13 mouse cellular contexts compared by ENCODE assay signal in the genomic region with DNA sequence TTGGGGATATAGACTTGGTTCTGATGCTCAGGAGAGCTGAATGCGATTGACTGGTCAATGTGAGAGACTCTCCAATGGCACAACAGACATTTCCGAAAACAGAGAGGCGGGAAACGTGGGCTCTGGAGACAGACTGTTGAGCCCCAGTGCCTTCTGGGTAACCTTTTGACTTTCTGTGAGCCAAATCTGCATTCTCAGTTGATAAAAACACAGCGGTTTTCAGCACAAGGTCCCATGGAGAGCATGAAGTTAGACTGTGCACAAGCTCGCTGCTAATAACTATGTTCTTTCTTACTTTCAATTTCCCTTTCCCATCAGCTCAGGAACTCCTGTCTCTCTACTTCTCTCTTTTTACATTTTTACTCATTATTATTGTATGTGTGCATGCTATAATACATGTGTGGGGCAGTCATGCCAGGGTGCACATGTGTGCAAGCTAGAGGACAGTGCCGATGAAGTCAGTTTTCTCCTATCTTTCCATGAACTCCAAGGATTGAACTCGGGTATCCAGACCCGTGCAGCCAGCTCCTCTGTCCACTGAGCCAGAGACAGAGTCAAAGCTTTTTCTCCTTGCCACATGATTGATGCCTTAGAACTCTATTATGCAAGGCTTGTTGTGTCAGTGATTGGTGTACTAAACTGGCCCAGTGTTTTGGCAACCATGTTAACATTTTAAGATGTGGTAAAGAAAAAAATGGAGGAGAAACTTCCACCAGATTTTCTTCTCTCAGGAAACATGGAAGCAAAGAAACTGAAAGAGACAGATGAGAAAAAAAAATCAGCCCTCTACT. TPM values are rescaled to one million over a fixed set of nuclear protein-coding genes. Genes with fewer than 3 reads are reported as not detected.
A peak's percentile ranks its signal among the peaks of the same experiment; 100 is the strongest.
DNase-seq lines count a peak whose midpoint lies in the region; ATAC-seq and TF ChIP-seq lines count a peak whose summit lies in the region.
"Had no signal": no experiment of that assay in that cellular context is flagged by ENCODE, and none has a peak within 500 bp of the region (broad histone marks: within the 10 kb centered on the region; RNA-seq: fewer than 3 reads in every experiment).

No protein-coding gene starts in this region.

- H3K4me1 ChIP-seq in liver, embryonic 15.5 days (replicated peaks): 0 out of 2 replicates have a peak, but pooled peaks cover 6% of the 10 kb centered on the region
- peaks cover 9% of the 10 kb centered on the region for H3K4me1 ChIP-seq in liver, embryonic 12.5 days
- no peaks in the 10 kb centered on the region for H3K4me1 ChIP-seq in brown adipose tissue, adult 24 weeks (ENCODE audit: control insufficient read depth, insufficient read depth, insufficient read length, low read length)
- H3K4me1 ChIP-seq in kidney, adult 2 months (ENCODE audit: control insufficient read depth, insufficient read depth, low read length): no peaks in the 10 kb centered on the region
- H3K4me1 ChIP-seq: embryonic facial prominence, embryonic 13.5 days; forebrain, embryonic 12.5 days had no signal

- DNase-seq in frontal cortex, postnatal 10 days (ENCODE audit: low spot score in 2 of 2): no peak
- DNase-seq in kidney, adult 2 months: no peak
- DNase-seq: cerebellum, postnatal 10 days had no signal

- TF ChIP-seq CTCF in kidney, adult 2 months (conservative IDR thresholded peaks at IDR 0.05; ENCODE audit: insufficient read depth, insufficient read length, low read depth, low read length): no peak

- no peak overlapping the region for H3K4me3 ChIP-seq in liver, embryonic 15.5 days (replicated peaks)
- H3K4me3 ChIP-seq in liver, embryonic 12.5 days: no peak overlapping the region
- H3K4me3 ChIP-seq in brown adipose tissue, adult 24 weeks (ENCODE audit: insufficient read depth, low read depth, low read length): peak overlapping the region; percentile 9
- no peak overlapping the region for H3K4me3 ChIP-seq in kidney, adult 2 months (ENCODE audit: insufficient read depth, low read depth, low read length)
- H3K4me3 ChIP-seq: embryonic facial prominence, embryonic 13.5 days; forebrain, embryonic 12.5 days had no signal

- peak overlapping the region; percentile 21 for H3K4me2 ChIP-seq in liver, embryonic 15.5 days
- no peak overlapping the region for H3K4me2 ChIP-seq in liver, embryonic 12.5 days
- H3K4me2 ChIP-seq: embryonic facial prominence, embryonic 13.5 days; forebrain, embryonic 12.5 days had no signal

- no peak overlapping the region for H3K27ac ChIP-seq in liver, embryonic 15.5 days (replicated peaks)
- no peak overlapping the region for H3K27ac ChIP-seq in liver, embryonic 12.5 days
- no peak overlapping the region for H3K27ac ChIP-seq in brown adipose tissue, adult 24 weeks (replicated peaks; ENCODE audit: low read depth, low read length)
- H3K27ac ChIP-seq in kidney, adult 2 months (ENCODE audit: insufficient read depth, low read depth, low read length): no peak overlapping the region
- H3K27ac ChIP-seq: embryonic facial prominence, embryonic 13.5 days; forebrain, embryonic 12.5 days; kidney, postnatal 0 days; stomach, postnatal 0 days had no signal

- H3K9me3 ChIP-seq in liver, embryonic 15.5 days (replicated peaks): no peaks in the 10 kb centered on the region
- no peaks in the 10 kb centered on the region for H3K9me3 ChIP-seq in liver, embryonic 12.5 days (replicated peaks)
- H3K9me3 ChIP-seq: embryonic facial prominence, embryonic 13.5 days; forebrain, embryonic 12.5 days had no signal

- TF ChIP-seq POLR2A in kidney, adult 2 months (IDR thresholded peaks at IDR 0.05; ENCODE audit: low read depth, low read length): no peak

- no peaks in the 10 kb centered on the region for H3K27me3 ChIP-seq in liver, embryonic 15.5 days
- H3K27me3 ChIP-seq in liver, embryonic 12.5 days (replicated peaks): peaks cover 4% of the 10 kb centered on the region; the same call in 1 of the 2 replicates
- no peaks in the 10 kb centered on the region for H3K27me3 ChIP-seq in kidney, adult 2 months (replicated peaks; ENCODE audit: control insufficient read depth, insufficient read depth, low read length)
- H3K27me3 ChIP-seq: embryonic facial prominence, embryonic 13.5 days; forebrain, embryonic 12.5 days had no signal

- whole genome bisulfite sequencing in liver, embryonic 15.5 days (ENCODE audit: insufficient replicate concordance): 54% methylated on average over 9 of the region's 9 CpGs
- 70% methylated on average over 9 of the region's 9 CpGs for WGBS in liver, embryonic 12.5 days (ENCODE audit: insufficient replicate concordance)
- WGBS in kidney, adult 2 months: 73% methylated on average over 9 of the region's 9 CpGs

- no peaks in the 10 kb centered on the region for H3K36me3 ChIP-seq in liver, embryonic 15.5 days (replicated peaks)
- no peaks in the 10 kb centered on the region for H3K36me3 ChIP-seq in liver, embryonic 12.5 days
- no peaks in the 10 kb centered on the region for H3K36me3 ChIP-seq in kidney, adult 2 months (ENCODE audit: control insufficient read depth, insufficient read depth, low read length)
- H3K36me3 ChIP-seq: embryonic facial prominence, embryonic 13.5 days; forebrain, embryonic 12.5 days had no signal

- no peak for ATAC-seq in liver, embryonic 15.5 days (ENCODE audit: insufficient read depth)
- no peak for ATAC-seq in liver, embryonic 12.5 days
- peak; percentile 45 for ATAC-seq in CD4-positive, CD25-positive, alpha-beta regulatory T cell, adult 4 months
- 0 out of 2 replicates have a peak, but pooled peaks have one; percentile 16 for ATAC-seq in monocyte, adult 5-6 weeks (replicated peaks; ENCODE audit: insufficient number of reproducible peaks, low FRiP score, low TSS enrichment, poor library complexity, severe bottlenecking)
- ATAC-seq: hindbrain, embryonic 16.5 days had no signal

- H3K9ac ChIP-seq in liver, embryonic 15.5 days: no peak overlapping the region
- H3K9ac ChIP-seq in liver, embryonic 12.5 days: no peak overlapping the region
- H3K9ac ChIP-seq: embryonic facial prominence, embryonic 13.5 days; forebrain, embryonic 12.5 days had no signal

RNA-seq across cellular contexts. Expression of gene Cdc14a, which starts 13.2 kb away (rescaled TPM):
- 1.9 and 2.1 TPM in 2 replicates for polyA plus RNA-seq in liver, embryonic 15.5 days (2015; fragmentation: Nextera tagmentation; extraction: Ambion mirVana)
- 4.2 and 5.1 TPM in 2 replicates for polyA plus RNA-seq in liver, embryonic 12.5 days (2016; fragmentation: Nextera tagmentation; extraction: Ambion mirVana)
- 10 to 100 TPM; 10.1 to 10.5 TPM for polyA plus RNA-seq in CD4-positive, CD25-positive, alpha-beta regulatory T cell, adult 4 months (2017; shearing (Covaris generic))
- polyA plus RNA-seq in brown adipose tissue, adult 24 weeks (2012; ENCODE audit: insufficient read depth, insufficient read length, missing spikeins): 2.7 and 4.2 TPM in 2 replicates
- 27.2 to 31.3 TPM (median 28.2 TPM) in 3 replicates for total RNA-seq in monocyte, adult 5-6 weeks (2017)
- 5.3 and 5.5 TPM in 2 replicates for polyA plus RNA-seq in kidney, adult 2 months (2012; rRNA removed)

Comparison
In these comparisons a context has a peak if more than half of its experiments do, and no peak if none do; other contexts are left out.
1. ATAC-seq: peak in CD4-positive, CD25-positive, alpha-beta regulatory T cell, adult 4 months (single experiment) and monocyte, adult 5-6 weeks (single experiment); none in liver, embryonic 15.5 days (single experiment) and liver, embryonic 12.5 days (single experiment).